Mouse (Mus musculus) MEL (cell line): ENCODE results near the gene Nf2. TPM values are rescaled to one million over a fixed set of nuclear protein-coding genes. Genes with fewer than 3 reads are reported as not detected.

ENCODE experiments used
- DNase-seq: peaks from one replicate; pipeline ENCODE4 v3.0.0; 2011; ENCODE audit warnings: low read depth, low spot score
- H3K27ac ChIP-seq: 2 replicates; pipeline ENCODE4 v1.5.1; 2012; ENCODE audit warnings: low read depth, mild to moderate bottlenecking, control low read depth, low read length, moderate library complexity; ENCODE audit not compliant: control insufficient read depth
- H3K27me3 ChIP-seq, 2 experiments: fragments of 150-350 bp in 1 of 2; sonication (generic) in 1 of 2; 2 replicates each; pipeline ENCODE4 v1.6.1; 2012; ENCODE audit warnings: low read length in 2 of 2, mild to moderate bottlenecking in 2 of 2, improper control_type of control experiment in 1 of 2, moderate library complexity in 1 of 2; ENCODE audit not compliant: insufficient read depth in 2 of 2, control insufficient read depth in 1 of 2
- H3K36me3 ChIP-seq, 2 experiments: 2 replicates each; pipeline ENCODE4 v1.6.1; 2012 to 2014; ENCODE audit warnings: low read length in 2 of 2, improper control_type of control experiment in 1 of 2, inconsistent platforms in 1 of 2, mild to moderate bottlenecking in 1 of 2; ENCODE audit not compliant: insufficient read depth in 2 of 2, control insufficient read depth in 1 of 2
- H3K4me1 ChIP-seq, 2 experiments: fragments of 150-350 bp in 1 of 2; sonication (generic) in 1 of 2; 2 replicates each; pipeline ENCODE4 v1.6.1; 2012; ENCODE audit warnings: low read length in 2 of 2, improper control_type of control experiment in 1 of 2, mild to moderate bottlenecking in 1 of 2; ENCODE audit not compliant: insufficient read depth in 2 of 2, control insufficient read depth in 1 of 2
- H3K4me3 ChIP-seq, 2 experiments: fragments of 150-350 bp in 1 of 2; sonication (generic) in 1 of 2; 2 replicates each; pipeline ENCODE4 v1.5.1; 2012; ENCODE audit warnings: low read depth in 2 of 2, low read length in 2 of 2, mild to moderate bottlenecking in 2 of 2, moderate library complexity in 2 of 2, control low read depth in 1 of 2, improper control_type of control experiment in 1 of 2; ENCODE audit not compliant: control insufficient read depth in 1 of 2, insufficient read depth in 1 of 2
- H3K79me2 ChIP-seq: 2 replicates; pipeline ENCODE4 v1.6.1; 2012; ENCODE audit warnings: mild to moderate bottlenecking, low read length, moderate library complexity; ENCODE audit not compliant: control insufficient read depth, poor library complexity, insufficient read depth
- H3K9ac ChIP-seq: 2 replicates; pipeline ENCODE4 v1.6.1; 2012; ENCODE audit warnings: low read depth, mild to moderate bottlenecking, control low read depth, low read length, moderate library complexity; ENCODE audit not compliant: control insufficient read depth, poor library complexity, severe bottlenecking
- H3K9me3 ChIP-seq: fragments of 150-350 bp; sonication (generic); replicated peaks from 2 replicates; pipeline ENCODE4 v1.6.1; 2012; ENCODE audit warnings: mild to moderate bottlenecking, low read length, improper control_type of control experiment, moderate library complexity; ENCODE audit not compliant: insufficient read depth
- BHLHE40 ChIP-seq: IDR thresholded peaks from 2 replicates; pipeline ENCODE4 v1.6.1; 2012; ENCODE audit warnings: low read depth, mild to moderate bottlenecking, inconsistent platforms, low read length, improper control_type of control experiment, borderline replicate concordance
- CHD1 ChIP-seq: IDR thresholded peaks from 2 replicates; pipeline ENCODE4 v1.6.1; 2012; ENCODE audit warnings: low read depth, mild to moderate bottlenecking, inconsistent platforms, low read length, improper control_type of control experiment
- CTCF ChIP-seq, 3 experiments: IDR thresholded peaks in 2 of 3; conservative IDR thresholded peaks in 1 of 3; 2 replicates each; pipeline ENCODE4 v1.5.1; 2011 to 2012; ENCODE audit warnings: low read length in 3 of 3, low read depth in 2 of 3, mild to moderate bottlenecking in 2 of 3, improper control_type of control experiment in 1 of 3, inconsistent platforms in 1 of 3, mixed read lengths in 1 of 3, moderate library complexity in 1 of 3; ENCODE audit not compliant: control insufficient read depth in 1 of 3, insufficient read depth in 1 of 3, poor library complexity in 1 of 3, severe bottlenecking in 1 of 3
- E2F4 ChIP-seq: IDR thresholded peaks from 2 replicates; pipeline ENCODE4 v1.6.1; 2011; ENCODE audit warnings: low read depth, low read length, improper control_type of control experiment, borderline replicate concordance
- ELF1 ChIP-seq: IDR thresholded peaks from 2 replicates; pipeline ENCODE4 v1.6.1; 2014; ENCODE audit warnings: low read depth, mild to moderate bottlenecking, inconsistent platforms, low read length, improper control_type of control experiment, moderate library complexity
- EP300 ChIP-seq, 2 experiments: IDR thresholded peaks; 2 replicates each; pipeline ENCODE4 v1.6.1; 2011; ENCODE audit warnings: improper control_type of control experiment in 2 of 2, low read length in 2 of 2, low read depth in 1 of 2, mild to moderate bottlenecking in 1 of 2
- ETS1 ChIP-seq: IDR thresholded peaks from 2 replicates; pipeline ENCODE4 v1.6.1; 2012; ENCODE audit warnings: low read depth, mild to moderate bottlenecking, inconsistent platforms, low read length, improper control_type of control experiment, moderate library complexity
- GABPA ChIP-seq: IDR thresholded peaks from 2 replicates; pipeline ENCODE4 v1.6.1; 2012; ENCODE audit warnings: low read depth, mild to moderate bottlenecking, inconsistent platforms, low read length, improper control_type of control experiment, moderate library complexity
- HCFC1 ChIP-seq: IDR thresholded peaks from 2 replicates; pipeline ENCODE4 v1.6.1; 2012; ENCODE audit warnings: low read depth, mild to moderate bottlenecking, inconsistent platforms, low read length, improper control_type of control experiment, moderate library complexity
- JUND ChIP-seq: IDR thresholded peaks from 2 replicates; pipeline ENCODE4 v1.6.1; 2011; ENCODE audit warnings: low read depth, mild to moderate bottlenecking, improper control_type of control experiment, low read length
- KAT2A ChIP-seq: conservative IDR thresholded peaks from 2 replicates; pipeline ENCODE4 v1.6.1; 2012; ENCODE audit warnings: low read depth, low read length, improper control_type of control experiment, inconsistent platforms
- MAFK ChIP-seq: IDR thresholded peaks from 2 replicates; pipeline ENCODE4 v1.6.1; 2011; ENCODE audit warnings: low read depth, mild to moderate bottlenecking, low read length, improper control_type of control experiment, borderline replicate concordance
- MAZ ChIP-seq: IDR thresholded peaks from 2 replicates; pipeline ENCODE4 v1.6.1; 2012; ENCODE audit warnings: low read depth, mild to moderate bottlenecking, inconsistent platforms, low read length, improper control_type of control experiment
- MYB ChIP-seq: IDR thresholded peaks from 2 replicates; pipeline ENCODE4 v1.6.1; 2011; ENCODE audit warnings: mild to moderate bottlenecking, low read depth, low read length, improper control_type of control experiment
- MYC ChIP-seq: IDR thresholded peaks from 2 replicates; pipeline ENCODE4 v1.6.1; 2011; ENCODE audit warnings: low read depth, mild to moderate bottlenecking, low read length, improper control_type of control experiment, moderate library complexity
- NELFE ChIP-seq: IDR thresholded peaks from 2 replicates; pipeline ENCODE4 v1.6.1; 2011; ENCODE audit warnings: low read depth, low read length, improper control_type of control experiment
- POLR2AphosphoS2 ChIP-seq: IDR thresholded peaks from 2 replicates; pipeline ENCODE4 v1.6.1; 2011; ENCODE audit warnings: low read length, improper control_type of control experiment
- POLR2AphosphoS5 ChIP-seq: IDR thresholded peaks from 2 replicates; pipeline ENCODE4 v1.6.1; 2012; ENCODE audit warnings: low read depth, borderline replicate concordance, mild to moderate bottlenecking, inconsistent platforms, low read length, moderate library complexity, mixed read lengths
- RAD21 ChIP-seq: IDR thresholded peaks from 2 replicates; pipeline ENCODE4 v1.6.1; 2011; ENCODE audit warnings: mild to moderate bottlenecking, low read depth, low read length, improper control_type of control experiment
- SIN3A ChIP-seq: IDR thresholded peaks from 2 replicates; pipeline ENCODE4 v1.6.1; 2012; ENCODE audit warnings: low read length, improper control_type of control experiment, inconsistent platforms
- SMC3 ChIP-seq: IDR thresholded peaks from 2 replicates; pipeline ENCODE4 v1.6.1; 2011; ENCODE audit warnings: low read depth, low read length, improper control_type of control experiment
- TAL1 ChIP-seq: IDR thresholded peaks from 2 replicates; pipeline ENCODE4 v1.6.1; 2012; ENCODE audit warnings: mild to moderate bottlenecking, inconsistent platforms, low read length, moderate library complexity, mixed read lengths
- TBP ChIP-seq: IDR thresholded peaks from 2 replicates; pipeline ENCODE4 v1.8.0; 2011; ENCODE audit warnings: low read depth, low read length, improper control_type of control experiment
- TCF12 ChIP-seq: IDR thresholded peaks from 2 replicates; pipeline ENCODE4 v1.6.1; 2014; ENCODE audit warnings: low read depth, mild to moderate bottlenecking, inconsistent platforms, low read length, improper control_type of control experiment, moderate library complexity
- UBTF ChIP-seq: IDR thresholded peaks from 2 replicates; pipeline ENCODE4 v1.6.1; 2012; ENCODE audit warnings: low read depth, mild to moderate bottlenecking, inconsistent platforms, low read length, improper control_type of control experiment, moderate library complexity, borderline replicate concordance; ENCODE audit not compliant: insufficient read depth
- ZC3H11A ChIP-seq: IDR thresholded peaks from 2 replicates; pipeline ENCODE4 v1.6.1; 2012; ENCODE audit warnings: low read depth, mild to moderate bottlenecking, inconsistent platforms, low read length, improper control_type of control experiment
- polyA plus RNA-seq, 2 experiments: library from polyadenylated mRNA; stranded (reverse) in 1 of 2; unstranded in 1 of 2; fragments of >175 nt in 1 of 2; fragments of >200 nt in 1 of 2; gene quantifications; 2 replicates each; pipeline versions ENCODE4 v1.2.1 to v1.2.4; 2012; ENCODE audit warnings: low replicate concordance in 2 of 2, low read depth in 1 of 2; ENCODE audit not compliant: insufficient read length in 2 of 2, insufficient read depth in 1 of 2, missing spikeins in 1 of 2
- total RNA-seq: library from RNA; depleted of rRNA; stranded (reverse); fragments of 300-350 nt; gene quantifications from 2 replicates; pipeline ENCODE4 v1.2.3, GENCODE M21; 2012

The Nf2 gene
- total and polyA plus RNA-seq, 3 experiments, result 73.6 to 246 (median 95.6) TPM

- Histone ChIP-seq H3K9ac (no peak overlapping the region), H3K79me2 (no peaks in the 10 kb centered on the region), H3K27ac (no peak overlapping the region), H3K4me1 (peaks cover 5 to 7% of the 10 kb centered on the region in 2 experiments), H3K36me3 (peaks cover 0 to 4% of the 10 kb centered on the region in 2 experiments; a peak in 2 of 4 replicates), H3K4me3 (no peak overlapping the region), H3K9me3 (no peaks in the 10 kb centered on the region), H3K27me3 (no peaks in the 10 kb centered on the region)
- TF ChIP-seq TAL1 (no peak), UBTF (no peak), TCF12 (no peak), TBP (no peak), MYB (no peak), SMC3 (no peak), ZC3H11A (no peak), NELFE (no peak), ELF1 (no peak), POLR2AphosphoS2 (no peak), ETS1 (no peak), POLR2AphosphoS5 (no peak)
- DNase-seq, result no peak
These were observed 130.8 kb downstream of the Nf2 start for GRCm38 (mm10) chr11:4718548-4718947.

- H3K9me3 ChIP-seq, result no peaks in the 10 kb centered on the region
- no peak for DNase-seq
- H3K27me3 ChIP-seq, result no peaks in the 10 kb centered on the region
- no peak overlapping the region for H3K27ac ChIP-seq
- no peaks in the 10 kb centered on the region for H3K79me2 ChIP-seq
- H3K36me3 ChIP-seq, result peaks cover 0 to 4% of the 10 kb centered on the region in 2 experiments; a peak in 2 of 4 replicates
- peaks cover 5 to 7% of the 10 kb centered on the region in 2 experiments for H3K4me1 ChIP-seq
- H3K4me3 ChIP-seq, result no peak overlapping the region
- TF ChIP-seq TBP (no peak), ELF1 (no peak), HCFC1 (no peak), BHLHE40 (no peak), KAT2A (no peak), E2F4 (no peak), CTCF (IDR thresholded peaks at IDR 0.05 in 2 of 3, conservative IDR thresholded peaks at IDR 0.05 in 1 of 3; ENCODE audit: control insufficient read depth in 1 of 3, insufficient read depth in 1 of 3, low read depth in 2 of 3, low read length in 3 of 3, poor library complexity in 1 of 3, severe bottlenecking in 1 of 3) (no peak), RAD21 (no peak), JUND (no peak), MAZ (no peak), EP300 (IDR thresholded peaks at IDR 0.05; ENCODE audit: low read depth in 1 of 2, low read length in 2 of 2) (no peak), UBTF (no peak), MYC (no peak), CHD1 (no peak), SIN3A (no peak), MAFK (no peak), GABPA (no peak), MYB (no peak)
- TF ChIP-seq, all 39 proteins: peak for 0
- H3K9ac ChIP-seq, result no peak overlapping the region
These were observed 132.7 kb downstream of the Nf2 start for GRCm38 (mm10) chr11:4716530-4717236.
